Mouse (Mus musculus) G1E (cell line): Measurements from ENCODE around the gene Rnf166. TPM values are rescaled to one million over a fixed set of nuclear protein-coding genes. Genes with fewer than 3 reads are reported as not detected.

ENCODE experiments used
- ATAC-seq: 2 replicates; pipeline ENCODE4 v1.8.0; 2016; ENCODE audit warnings: mild to moderate bottlenecking; ENCODE audit not compliant: insufficient number of reproducible peaks, poor library complexity, low FRiP score, severe bottlenecking; ENCODE audit errors: extremely low read depth
- DNase-seq: peaks from one replicate; pipeline ENCODE4 v3.0.0; 2012; ENCODE audit warnings: low spot score
- H3K27me3 ChIP-seq: 2 replicates; pipeline ENCODE4 v1.6.1; 2012; ENCODE audit warnings: mild to moderate bottlenecking, low read length, inconsistent platforms; ENCODE audit not compliant: insufficient read depth
- H3K36me3 ChIP-seq: replicated peaks from 2 replicates; pipeline ENCODE3; 2012; ENCODE audit warnings: mild to moderate bottlenecking, inconsistent platforms
- H3K4me1 ChIP-seq: 2 replicates; pipeline ENCODE4 v1.6.1; 2012; ENCODE audit warnings: low read depth, low read length, inconsistent platforms, mixed read lengths; ENCODE audit not compliant: insufficient read depth
- H3K4me3 ChIP-seq: 2 replicates; pipeline ENCODE4 v1.5.1; 2012; ENCODE audit warnings: low read depth, mild to moderate bottlenecking, inconsistent platforms, low read length, moderate library complexity, mixed read lengths
- H3K9me3 ChIP-seq: replicated peaks from 2 replicates; pipeline ENCODE4 v1.6.1; 2012; ENCODE audit warnings: inconsistent platforms
- CTCF ChIP-seq: IDR thresholded peaks from 2 replicates; pipeline ENCODE4 v1.5.1; 2012; ENCODE audit warnings: low read depth, low read length, inconsistent platforms, mixed read lengths
- GATA1 ChIP-seq: IDR thresholded peaks from 2 replicates; pipeline ENCODE4 v1.6.1; 2012; ENCODE audit warnings: borderline replicate concordance, low read length, inconsistent platforms, mixed read lengths
- GATA2 ChIP-seq: IDR thresholded peaks from 2 replicates; pipeline ENCODE4 v1.6.1; 2012; ENCODE audit warnings: low read depth, low read length, inconsistent platforms, borderline replicate concordance
- POLR2AphosphoS5 ChIP-seq: IDR thresholded peaks from 2 replicates; pipeline ENCODE4 v1.6.1; 2012; ENCODE audit warnings: low read depth, low read length, inconsistent platforms; ENCODE audit not compliant: insufficient replicate concordance
- TAL1 ChIP-seq: conservative IDR thresholded peaks from 2 replicates; pipeline ENCODE4 v1.6.1; 2012; ENCODE audit warnings: low read depth, low read length, inconsistent platforms, mixed read lengths
- polyA plus RNA-seq: library from polyadenylated mRNA; stranded (reverse); fragments of >175 nt; gene quantifications from 2 replicates; pipeline ENCODE4 v1.2.3, GENCODE M21; 2012
- total RNA-seq, 2 experiments: library from RNA; stranded (forward) in 1 of 2; stranded (reverse) in 1 of 2; fragments of 200-1000 nt in 1 of 2; fragments of >200 nt in 1 of 2; fragmentation: Nextera tagmentation in 1 of 2; gene quantifications; 2 replicates each; pipeline ENCODE4 v1.2.3; 2014 to 2017

Rnf166 gene
- total and polyA plus RNA-seq, 3 experiments, result 18.6 to 33.3 (median 28.0) TPM

- peaks cover 40% of the 10 kb centered on the region for H3K36me3 ChIP-seq
- no peak for DNase-seq
- TF ChIP-seq GATA2 (no peak), POLR2AphosphoS5 (no peak), CTCF (no peak), GATA1 (no peak), TAL1 (no peak)
- H3K27me3 ChIP-seq, result peaks cover 46% of the 10 kb centered on the region
- no peaks in the 10 kb centered on the region; the same call in 1 of the 2 replicates for H3K9me3 ChIP-seq
- ATAC-seq, result no peak
- peaks cover 54% of the 10 kb centered on the region for H3K4me1 ChIP-seq
- H3K4me3 ChIP-seq, result no peak overlapping the region
These were observed 11.9 kb downstream of the Rnf166 start for GRCm38 (mm10) chr8:122463651-122464640.

DNA sequence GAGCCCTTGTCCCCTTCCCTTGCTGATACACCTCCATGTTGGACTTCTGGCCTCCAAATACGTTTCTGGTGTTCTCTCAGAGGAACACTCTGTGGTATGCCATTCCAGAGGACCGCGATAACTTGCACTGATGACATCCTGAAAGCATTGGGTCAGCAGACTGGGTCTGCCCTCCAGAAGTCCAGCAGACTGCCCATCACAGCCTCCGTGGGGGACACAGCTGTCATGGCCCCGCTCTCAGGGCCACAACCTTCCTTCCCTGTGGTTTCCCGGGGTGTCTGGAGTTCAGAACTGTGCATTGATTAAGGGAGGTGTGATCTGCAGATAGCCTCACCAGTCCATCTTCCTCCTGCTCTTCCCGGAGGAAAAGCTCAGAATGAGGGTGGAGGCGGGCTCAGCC, 13.4 kb downstream of the Rnf166 start:
- TF ChIP-seq CTCF, result no peak
- H3K9me3 ChIP-seq, result no peaks in the 10 kb centered on the region; the same call in 1 of the 2 replicates
- peaks cover 59% of the 10 kb centered on the region for H3K27me3 ChIP-seq
- no peak for ATAC-seq
- H3K4me1 ChIP-seq, result peaks cover 54% of the 10 kb centered on the region
- H3K36me3 ChIP-seq, result peaks cover 26% of the 10 kb centered on the region
- no peak for DNase-seq
- H3K4me3 ChIP-seq, result no peak overlapping the region

- DNase-seq (no peak), ATAC-seq (no peak)
- H3K4me3 ChIP-seq, result no peak overlapping the region
- TF ChIP-seq CTCF, result no peak
- TF ChIP-seq GATA1, result no peak
- TF ChIP-seq TAL1, result no peak
- no peak for TF ChIP-seq POLR2AphosphoS5
- TF ChIP-seq GATA2, result no peak
- peaks cover 52% of the 10 kb centered on the region for H3K4me1 ChIP-seq
- H3K27me3 ChIP-seq, result peaks cover 68% of the 10 kb centered on the region
- peaks cover 17% of the 10 kb centered on the region for H3K36me3 ChIP-seq
- H3K9me3 ChIP-seq, result no peaks in the 10 kb centered on the region; the same call in 1 of the 2 replicates
These were observed 14.3 kb downstream of the Rnf166 start for GRCm38 (mm10) chr8:122461473-122462148.

- H3K4me1 ChIP-seq, result peaks cover 52% of the 10 kb centered on the region
- DNase-seq (no peak), ATAC-seq (no peak)
- peaks cover 76% of the 10 kb centered on the region for H3K27me3 ChIP-seq
- no peaks in the 10 kb centered on the region; the same call in 1 of the 2 replicates for H3K9me3 ChIP-seq
- H3K36me3 ChIP-seq, result peaks cover 9% of the 10 kb centered on the region
- TF ChIP-seq POLR2AphosphoS5 (no peak), GATA1 (no peak), GATA2 (no peak), CTCF (no peak), TAL1 (no peak)
- peak within 1 kb of the TSS; percentile 48; the same call in 1 of the 2 replicates for H3K4me3 ChIP-seq
These were observed 15.1 kb downstream of the Rnf166 start, which contains the start of gene Snai3 for GRCm38 (mm10) chr8:122460524-122461472. TSS of gene Snai3 (minus strand) at chr8:122460733.

DNA sequence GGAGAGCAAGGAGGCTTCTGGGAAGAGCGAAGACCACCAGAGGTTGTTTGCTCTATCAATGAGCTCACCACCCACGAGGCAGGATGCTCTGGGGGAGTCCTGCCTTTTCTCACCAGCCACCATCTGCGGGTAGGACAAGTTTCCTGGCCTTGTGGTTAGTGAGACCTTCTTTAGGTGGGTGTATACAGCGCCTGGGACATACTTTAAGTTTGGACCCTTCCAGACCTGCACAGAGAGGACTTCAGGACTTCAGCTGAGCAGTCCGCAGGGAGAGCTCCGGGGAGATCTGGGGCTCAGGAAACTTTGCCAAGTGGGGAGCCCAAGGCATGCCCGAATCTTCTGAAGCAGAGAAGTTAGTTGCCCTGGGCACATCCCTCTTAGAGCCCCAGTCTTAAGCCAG, 15.9 kb downstream of the Rnf166 start:
- H3K4me1 ChIP-seq, result peaks cover 46% of the 10 kb centered on the region
- H3K27me3 ChIP-seq, result peaks cover 85% of the 10 kb centered on the region
- H3K36me3 ChIP-seq, result peaks cover 1% of the 10 kb centered on the region
- TF ChIP-seq CTCF (no peak), TAL1 (no peak), GATA2 (no peak), GATA1 (no peak)
- H3K9me3 ChIP-seq, result no peaks in the 10 kb centered on the region; the same call in 1 of the 2 replicates
- no peak for ATAC-seq
- H3K4me3 ChIP-seq, result no peak overlapping the region; the same call in 1 of the 2 replicates
- DNase-seq, result no peak
